Mouse (Mus musculus) cerebellum, adult (tissue): ENCODE data around the gene Zfp598.
A peak's percentile ranks its signal among the peaks of the same experiment; 100 is the strongest.
"Not testable (repeated sequence)": the region's sequence is repeated elsewhere in the genome, so short reads cannot be mapped to it uniquely, and the experiment has no call there.

Source experiments
- ATAC-seq: cut with Nextera tagmentation; 2 replicates; pipeline ENCODE4 v1.9.2; 2017; ENCODE audit warnings: mild to moderate bottlenecking, moderate library complexity, mixed read lengths; ENCODE audit not compliant: insufficient number of reproducible peaks, low FRiP score, low TSS enrichment

Gene Zfp598

DNA sequence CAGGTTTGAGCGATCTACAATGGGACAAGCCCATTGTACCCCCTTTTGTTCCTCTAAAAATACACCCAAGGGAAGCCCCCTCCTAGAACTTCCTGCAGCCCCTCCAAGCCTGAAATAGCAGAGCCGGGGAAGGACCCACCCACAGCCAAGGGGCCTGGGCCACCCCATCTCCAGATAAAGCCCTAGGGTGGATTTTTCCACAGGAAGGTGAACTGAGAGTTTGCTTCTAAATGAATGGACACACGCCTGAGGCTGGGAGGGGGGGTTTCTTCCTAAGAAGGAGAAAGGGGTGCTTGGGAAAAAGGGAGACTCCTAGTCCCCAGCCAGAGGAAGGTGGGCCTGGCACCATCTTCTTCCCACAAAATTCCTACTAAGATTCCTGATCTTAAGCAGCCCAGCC lies 23.6 kb upstream of the Zfp598 start:
- no peak for ATAC-seq

DNA sequence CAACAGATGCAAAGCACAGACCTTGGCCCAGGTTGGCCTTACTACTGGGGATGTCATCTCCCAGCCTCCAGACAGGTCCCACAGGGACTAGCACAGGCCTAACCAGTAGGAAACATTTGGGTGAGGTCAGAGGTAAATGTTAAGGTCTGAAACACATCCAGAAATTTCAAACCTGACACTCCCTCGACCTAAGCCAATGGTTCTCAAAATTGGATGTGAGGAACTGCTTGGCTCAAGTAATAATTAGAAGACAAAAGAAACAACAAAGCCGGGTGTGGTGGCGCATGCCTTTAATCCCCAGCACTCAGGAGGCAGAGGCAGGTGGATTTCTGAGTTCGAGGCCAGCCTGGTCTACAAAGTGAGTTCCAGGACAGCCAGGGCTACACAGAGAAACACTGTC lies 23.1 kb upstream of the Zfp598 start:
- ATAC-seq = no peak

DNA sequence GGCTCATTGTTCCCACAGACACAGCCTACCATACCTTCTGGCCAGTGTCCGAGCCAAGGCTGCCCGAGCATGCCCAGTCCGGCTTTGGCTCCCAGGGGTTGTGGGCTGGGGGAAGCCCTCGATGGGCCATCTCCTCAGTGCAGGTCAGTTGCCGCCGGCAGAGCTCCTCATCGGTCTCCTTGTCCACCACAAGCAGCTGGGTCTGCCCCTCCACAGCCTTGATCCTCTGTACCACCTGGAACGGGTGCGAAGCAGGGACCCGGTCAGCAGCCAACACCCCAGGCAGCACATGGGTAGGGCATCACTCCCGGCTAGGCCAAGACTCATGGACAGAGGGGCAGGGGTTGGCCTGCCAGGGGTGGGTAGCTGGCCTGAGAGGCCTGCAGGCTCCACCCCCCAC lies 22.0 kb upstream of the Zfp598 start:
- no peak for ATAC-seq

DNA sequence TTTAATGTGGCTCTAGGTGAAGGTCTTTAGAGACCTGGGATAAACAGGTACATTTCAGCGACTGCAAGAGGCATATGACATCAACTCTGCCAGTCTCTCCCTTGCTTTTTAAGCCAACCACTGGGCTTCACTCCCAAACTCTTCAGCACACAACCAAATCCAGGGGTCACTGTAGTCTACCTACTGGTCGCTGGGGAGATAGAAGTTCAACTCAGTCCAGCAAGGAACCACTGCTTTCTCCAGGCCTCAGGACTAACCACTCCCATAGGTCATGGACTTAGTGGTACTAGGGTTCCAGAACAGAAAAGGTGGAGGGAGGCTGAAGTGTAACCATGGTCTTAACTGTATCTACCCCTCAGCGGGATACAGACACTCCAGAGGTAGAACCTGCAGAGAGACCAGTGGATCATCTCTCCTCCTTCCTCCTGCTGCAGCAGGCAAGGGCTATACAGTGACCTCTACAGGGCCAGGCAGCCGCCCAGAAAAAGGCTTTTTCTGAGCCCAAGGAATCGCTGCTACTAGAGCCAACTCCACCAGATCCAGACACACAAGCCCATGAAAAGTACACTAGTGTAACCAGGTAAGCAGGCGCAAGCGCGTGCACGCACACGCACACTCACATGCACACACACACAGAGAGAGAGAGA lies 20.6 kb upstream of the Zfp598 start:
- ATAC-seq = no peak

DNA sequence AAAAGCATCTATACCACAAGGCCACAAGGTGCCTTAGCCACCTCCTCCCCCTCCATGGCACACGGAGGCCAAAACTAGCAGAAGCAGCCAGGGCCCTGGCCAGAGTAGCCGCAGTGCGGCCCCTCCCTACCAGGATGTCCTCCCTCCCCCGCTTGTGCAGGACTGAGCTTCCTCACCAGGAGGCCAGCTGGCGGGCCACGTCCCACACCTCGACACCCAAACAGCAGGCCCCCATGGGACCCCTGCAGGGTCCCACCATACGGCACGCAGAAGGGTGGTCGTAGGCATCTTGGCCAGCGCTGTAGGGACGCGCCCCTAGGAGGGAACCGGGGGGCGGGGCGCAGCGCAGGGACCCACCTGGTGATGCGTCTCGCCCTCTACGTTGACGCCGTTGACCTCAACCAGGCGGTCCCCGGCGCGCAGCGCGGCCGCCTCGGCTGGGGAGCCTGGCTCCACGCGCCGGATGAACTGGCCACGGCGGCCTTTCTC lies 19.9 kb upstream of the Zfp598 start:
- peak; percentile 55; the same call in 1 of the 2 replicates for ATAC-seq

DNA sequence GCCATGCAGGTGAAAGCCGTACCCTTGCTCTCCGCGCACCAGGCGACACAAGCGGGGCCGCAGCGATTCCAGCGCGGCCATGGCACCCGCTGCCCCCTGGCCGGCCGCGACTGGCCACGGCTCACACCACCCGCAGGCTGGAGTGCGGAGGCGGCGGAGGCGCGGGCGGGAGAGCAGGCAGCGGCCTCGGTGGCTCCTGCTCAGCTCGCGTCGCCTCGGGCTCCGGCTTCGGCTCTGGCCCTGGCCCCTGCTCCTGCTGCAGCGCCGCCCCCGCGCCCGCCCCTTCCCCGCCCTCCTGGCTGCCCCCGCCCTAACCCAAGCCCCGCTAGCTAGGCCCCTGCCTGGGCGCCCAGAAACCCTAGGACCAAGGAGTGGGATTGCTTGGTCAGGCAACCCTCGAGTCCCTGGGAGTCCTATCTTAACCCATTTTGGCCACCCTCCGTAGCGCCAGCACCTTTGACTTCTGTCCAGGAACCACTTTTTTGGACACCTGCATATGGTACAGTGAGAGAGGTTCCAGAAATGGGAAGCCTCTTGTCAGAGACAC lies 19.3 kb upstream of the Zfp598 start, which contains the start of gene Slc9a3r2:
Slc9a3r2 (minus strand) TSS at position 258 of the 547 bp plus-strand sequence.
- peak; percentile 15; the same call in 1 of the 2 replicates for ATAC-seq

DNA sequence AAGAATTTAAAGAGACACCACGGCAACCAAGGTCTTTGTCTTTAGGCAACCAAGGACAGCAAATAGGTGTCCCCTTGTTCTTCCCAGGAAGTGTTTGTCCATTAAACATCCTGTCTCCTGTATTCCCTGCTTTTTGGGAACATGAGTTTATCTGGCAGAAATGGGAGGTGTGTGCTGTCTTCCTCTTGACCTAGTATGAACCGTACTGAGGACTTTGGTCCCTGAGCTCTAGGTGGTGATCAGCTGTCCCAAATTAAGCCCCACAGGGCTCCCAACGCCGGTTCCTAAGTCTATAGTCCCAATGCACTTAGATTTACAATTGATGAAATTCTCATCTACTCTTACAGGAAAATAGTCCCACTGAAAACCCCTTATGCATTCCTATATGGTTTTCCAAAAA lies 18.7 kb upstream of the Zfp598 start:
- ATAC-seq = no peak

DNA sequence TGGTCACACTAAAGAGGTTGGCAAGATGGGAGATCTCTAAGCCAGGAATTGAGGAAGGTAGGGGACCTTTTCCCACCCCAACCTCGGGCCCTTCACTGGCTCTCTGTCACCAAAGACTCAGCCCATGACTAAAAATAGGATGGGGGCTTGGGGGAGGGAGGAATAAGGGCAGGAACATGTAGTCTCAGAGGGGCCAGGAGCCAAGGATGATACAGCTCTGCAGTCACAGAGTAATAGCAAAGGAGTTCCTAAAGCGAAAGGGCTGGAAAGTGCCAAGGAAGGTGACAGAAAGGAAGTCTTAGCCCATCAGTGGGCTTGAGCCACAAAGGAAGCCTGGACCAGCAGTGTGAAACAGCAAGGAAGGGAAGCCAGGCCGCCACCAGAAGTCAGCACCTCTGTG lies 17.7 kb upstream of the Zfp598 start:
- ATAC-seq = no peak

DNA sequence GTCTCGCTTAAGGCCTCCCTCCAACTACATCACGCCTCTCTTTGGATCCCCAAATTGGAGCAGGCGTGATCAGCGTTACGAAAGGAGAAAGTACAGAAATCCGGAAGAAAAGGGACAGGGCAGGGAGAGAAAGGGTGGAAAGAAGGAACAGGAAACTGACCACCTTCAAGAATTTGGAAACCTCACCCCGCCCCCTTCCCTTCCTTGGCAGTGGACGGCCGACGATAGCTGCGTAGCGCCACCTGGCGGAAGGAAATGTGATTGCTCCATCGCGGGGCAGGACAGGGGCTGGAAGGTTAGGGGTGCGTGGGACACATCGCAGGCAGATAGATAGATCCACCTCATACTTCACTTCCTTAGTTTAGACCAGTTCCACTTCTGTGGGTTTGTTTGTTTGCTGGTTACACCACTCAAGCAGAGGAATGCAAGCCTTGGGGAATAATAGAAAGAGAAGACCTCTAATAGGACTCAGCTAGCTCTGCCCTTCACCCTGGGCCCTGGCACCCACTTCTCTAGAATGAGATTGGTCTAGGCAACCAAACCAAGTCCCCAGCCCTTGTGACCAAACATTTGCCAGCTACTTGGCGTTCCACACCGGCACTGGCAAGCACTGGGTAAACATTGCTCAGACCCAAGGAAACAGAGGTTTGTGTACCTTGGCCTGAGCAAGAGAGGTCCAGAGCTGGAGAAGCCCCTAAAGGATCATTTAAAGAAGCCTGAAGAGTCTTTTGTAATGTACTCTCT lies 15.3 kb upstream of the Zfp598 start:
- no peak for ATAC-seq

DNA sequence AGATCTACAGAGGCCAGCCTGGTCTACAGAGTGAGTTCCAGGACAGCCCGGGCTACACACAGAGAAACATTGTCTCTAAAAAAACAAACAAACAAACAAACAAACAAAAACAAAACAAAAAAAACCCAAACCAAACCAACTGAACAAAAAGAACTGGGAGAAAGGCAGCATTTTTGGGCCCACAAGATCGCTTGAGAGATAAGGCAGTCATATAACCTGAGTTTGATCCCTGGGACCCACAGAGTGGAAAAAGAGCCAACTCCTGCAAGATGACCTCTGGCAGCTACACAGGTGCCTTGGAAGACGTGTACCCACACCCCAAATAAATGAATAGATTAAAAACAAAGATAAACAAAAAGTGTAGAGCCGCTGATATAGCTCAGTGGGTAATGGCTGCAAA lies 14.5 kb upstream of the Zfp598 start:
- ATAC-seq = no peak

DNA sequence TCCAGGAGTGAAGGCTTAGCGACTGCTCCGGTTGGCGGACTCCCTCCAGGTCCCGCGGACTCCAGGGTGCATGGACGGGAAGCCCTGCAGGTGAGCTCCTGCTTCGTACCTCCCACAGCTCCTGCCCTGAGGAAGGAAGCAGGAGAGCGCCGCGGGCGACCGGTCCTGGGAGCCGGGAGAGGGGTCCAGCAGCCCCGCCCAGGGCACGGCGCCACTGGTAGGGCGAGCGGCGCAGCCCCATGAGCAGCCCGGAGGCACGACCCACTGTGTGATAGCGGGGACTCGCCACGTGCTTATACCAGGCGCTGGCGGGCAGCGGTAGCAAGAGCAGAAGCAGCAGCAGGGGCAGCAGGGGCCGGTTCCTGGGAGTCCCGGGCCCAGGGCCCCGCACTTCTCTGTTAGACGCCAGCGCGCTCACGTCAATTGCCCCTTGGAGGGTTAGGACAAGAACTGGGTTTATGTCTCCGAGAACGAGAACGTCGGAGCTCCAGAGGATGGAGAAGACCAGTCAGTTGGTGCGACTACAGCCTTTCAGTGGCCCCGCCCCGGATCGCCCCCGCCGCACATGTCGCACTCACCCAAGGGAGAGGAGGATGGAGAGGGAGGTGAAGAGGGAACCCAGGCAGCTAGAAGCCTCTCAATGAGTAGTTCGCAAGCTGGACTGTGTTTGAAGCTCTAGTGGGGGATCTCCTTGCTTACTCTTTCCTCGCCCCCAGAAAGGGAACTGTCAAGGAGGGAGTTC lies 11.3 kb upstream of the Zfp598 start, which contains the start of gene Npw:
Npw (minus strand) TSS at position 441 of the 742 bp plus-strand sequence.
- ATAC-seq = no peak

DNA sequence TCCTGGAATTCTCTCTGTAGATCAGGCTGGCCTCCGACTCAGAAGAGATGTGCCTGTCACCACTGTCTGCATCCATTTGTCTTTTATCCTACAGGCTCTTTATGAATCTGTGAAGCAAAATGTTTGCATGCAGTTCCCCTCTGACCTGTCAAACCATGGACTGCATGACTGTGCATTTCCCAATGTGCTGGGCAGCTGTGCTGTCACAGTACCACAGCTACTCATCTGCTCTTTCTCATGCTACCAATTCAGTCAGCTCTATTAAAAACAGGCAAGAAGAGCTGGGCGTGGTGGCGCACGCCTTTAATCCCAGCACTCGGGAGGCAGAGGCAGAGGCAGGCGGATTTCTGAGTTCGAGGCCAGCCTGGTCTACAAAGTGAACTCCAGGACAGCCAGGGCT lies 2.5 kb upstream of the Zfp598 start:
- not testable (repeated sequence) for ATAC-seq

DNA sequence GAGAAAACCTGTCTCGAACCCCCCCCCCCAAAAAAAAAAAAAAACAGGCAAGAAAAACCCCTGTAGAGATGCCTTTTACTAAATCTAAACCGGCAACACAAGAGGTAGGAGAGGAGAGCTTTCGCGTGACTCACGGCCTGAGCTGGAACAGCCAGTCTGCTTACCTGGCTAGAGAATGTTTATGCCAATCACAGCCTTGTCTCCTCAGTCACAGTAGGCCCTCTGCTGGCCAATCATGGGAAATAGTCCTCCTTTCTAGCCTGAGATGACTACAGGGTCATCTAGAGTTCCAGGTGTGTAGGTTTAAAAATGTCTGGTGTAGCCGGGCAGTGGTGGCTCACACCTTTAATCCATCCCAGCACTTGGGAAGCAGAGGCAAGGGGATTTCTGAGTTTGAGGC lies 2.1 kb upstream of the Zfp598 start:
- ATAC-seq = 0 out of 2 replicates have a peak, but pooled peaks have one; percentile 31

DNA sequence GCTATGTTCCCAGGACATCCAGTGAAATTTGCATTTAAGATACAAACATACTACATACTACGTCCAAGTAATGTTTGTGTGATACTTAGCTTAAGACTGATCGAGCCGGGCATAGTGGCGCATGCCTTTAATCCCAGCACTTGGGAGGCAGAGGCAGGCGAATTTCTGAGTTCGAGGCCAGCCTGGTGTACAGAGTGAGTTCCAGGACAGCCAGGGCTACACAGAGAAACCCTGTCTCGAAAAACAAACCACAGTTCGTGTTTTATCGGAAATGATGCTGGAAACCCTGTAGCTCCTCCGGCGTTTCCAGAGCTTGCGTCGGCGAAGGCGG lies 308 bp upstream of the Zfp598 start:
- ATAC-seq = not testable (repeated sequence)

DNA sequence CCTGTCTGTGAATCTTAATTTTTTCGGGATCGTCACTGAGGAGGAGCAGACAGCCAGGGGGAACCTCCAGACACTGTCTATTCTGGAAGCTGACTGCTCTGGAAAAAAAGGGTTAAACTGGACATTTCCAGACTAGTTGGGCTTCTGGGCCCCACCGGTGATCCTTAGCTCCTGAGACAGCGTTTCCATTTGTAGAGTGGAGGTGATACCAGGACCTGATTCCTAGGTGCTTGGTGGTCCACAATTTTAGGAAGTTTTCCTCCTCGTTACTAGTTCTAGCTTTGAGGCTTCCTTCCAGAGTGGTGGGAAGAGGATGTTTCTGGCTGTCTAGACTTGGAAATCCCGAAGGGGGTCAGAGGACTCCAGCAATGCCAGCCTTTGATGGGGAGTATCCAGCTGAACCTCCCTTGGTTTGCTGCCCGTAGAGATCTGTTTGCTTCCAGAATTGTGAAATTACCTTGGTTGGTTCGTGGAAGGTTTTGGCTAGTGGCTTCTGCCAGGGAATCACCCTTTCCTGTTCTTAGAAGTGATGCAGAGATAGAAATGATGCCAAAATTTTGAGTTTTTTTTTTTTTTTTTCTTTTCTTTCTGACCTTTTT lies 858 bp downstream of the Zfp598 start:
- no peak for ATAC-seq

DNA sequence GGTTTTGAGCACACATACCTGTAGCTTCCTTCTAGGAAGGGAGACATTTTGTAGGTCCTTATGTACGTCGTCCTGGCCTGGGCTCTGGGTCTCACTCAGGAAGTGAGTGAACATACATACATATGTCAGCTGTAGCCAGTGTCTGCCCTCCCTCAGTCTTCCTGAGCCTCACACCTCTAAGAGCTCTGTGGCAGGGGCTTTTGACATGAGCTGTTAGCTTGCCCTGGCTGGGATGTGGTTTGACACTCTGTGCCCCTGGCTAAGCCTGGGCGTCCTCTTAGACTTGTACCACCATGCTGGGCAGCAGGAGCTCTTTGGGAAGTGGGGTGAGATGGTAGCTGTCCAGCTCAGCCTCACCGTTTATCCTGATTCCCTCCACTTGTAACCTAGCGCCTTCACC lies 1.9 kb downstream of the Zfp598 start:
- ATAC-seq = no peak

DNA sequence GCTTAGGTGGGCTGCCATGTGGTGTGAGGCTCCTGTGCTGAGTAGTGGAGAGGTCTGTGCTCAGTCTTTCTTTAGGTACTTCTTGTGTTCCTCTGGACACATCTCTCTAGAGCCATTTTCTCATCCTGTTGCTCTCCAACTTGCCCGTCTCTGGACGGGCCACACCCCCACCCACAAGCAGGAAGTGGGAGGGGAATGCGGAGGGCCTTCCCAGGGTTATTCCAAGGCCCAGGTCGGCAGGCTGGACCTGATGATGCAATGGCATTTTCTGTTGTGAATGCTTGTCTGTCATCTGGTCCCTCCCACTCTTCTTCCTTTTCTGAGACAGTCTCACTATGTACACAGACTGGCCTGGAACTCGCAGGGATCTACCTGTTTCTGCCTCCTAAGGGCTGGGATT lies 2.7 kb downstream of the Zfp598 start:
- no peak for ATAC-seq

DNA sequence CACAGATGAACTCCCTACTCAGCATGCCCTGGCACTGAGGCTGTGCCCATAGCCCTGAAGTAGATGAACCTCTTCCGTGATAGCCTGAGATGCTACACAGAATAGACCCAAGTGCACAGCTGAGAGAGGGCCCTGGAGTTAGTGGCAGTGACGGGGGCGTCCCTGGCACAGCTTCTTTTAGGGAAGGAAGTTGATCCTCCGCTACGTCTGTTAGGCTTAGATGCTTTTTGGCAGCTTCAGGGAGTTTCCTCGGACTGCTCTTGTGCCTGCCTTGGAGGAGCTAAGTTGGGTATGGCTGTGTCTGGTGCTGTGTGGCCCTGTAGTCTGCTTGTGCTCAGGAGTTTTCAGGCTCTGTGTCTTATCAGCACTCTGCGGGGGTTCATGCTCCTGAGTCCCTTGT lies 4.8 kb downstream of the Zfp598 start:
- no peak for ATAC-seq

DNA sequence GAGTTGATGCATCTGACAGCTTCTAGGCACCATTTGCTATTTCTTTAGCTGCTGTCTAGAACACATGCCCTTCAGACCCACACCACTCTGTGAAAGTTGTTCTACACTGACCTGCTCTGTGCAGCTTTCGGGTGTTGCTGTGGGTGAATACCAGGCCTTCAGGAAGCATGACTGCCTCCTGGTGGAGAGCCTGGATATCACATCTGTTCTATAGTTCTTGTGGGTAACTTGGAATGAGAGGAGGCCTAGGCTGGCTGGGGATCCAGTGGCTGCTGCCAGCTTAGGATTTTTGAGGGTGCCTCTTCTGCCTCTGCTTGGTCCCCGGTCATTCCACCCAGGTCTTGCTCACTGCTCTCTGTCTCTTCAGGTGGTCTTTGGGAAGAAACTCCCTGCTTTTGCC lies 6.7 kb downstream of the Zfp598 start:
- ATAC-seq = no peak

DNA sequence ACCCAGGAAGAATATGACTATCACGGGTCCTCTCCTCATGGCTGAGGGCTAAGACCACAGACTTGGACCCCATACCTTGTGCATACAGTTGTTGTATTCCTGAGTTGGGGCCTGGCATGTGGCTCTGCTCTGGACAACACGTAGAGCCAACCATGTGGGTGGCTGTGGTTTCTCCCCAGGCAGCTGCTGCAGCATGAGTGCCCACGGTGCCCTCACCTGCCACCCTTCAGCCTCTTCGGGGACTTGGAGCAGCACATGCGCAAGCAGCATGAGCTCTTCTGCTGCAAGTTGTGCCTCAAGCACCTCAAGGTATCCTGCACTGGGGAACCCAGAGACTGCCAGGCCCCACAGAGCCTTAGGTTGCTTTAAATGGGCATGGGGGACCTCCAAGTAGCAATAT lies 7.4 kb downstream of the Zfp598 start:
- no peak for ATAC-seq
